Mouse (Mus musculus): ENCODE data around the gene Atp6v0a1. TPM values are rescaled to one million over a fixed set of nuclear protein-coding genes. Genes with fewer than 3 reads are reported as not detected.

The Atp6v0a1 gene
- polyA plus RNA-seq, 1 experiment: 15.4 TPM

- Histone ChIP-seq H3K9me3 (ENCODE audit: control insufficient read depth, low read length) (no peaks in the 10 kb centered on the region), H3K27me3 (ENCODE audit: control insufficient read depth) (no peaks in the 10 kb centered on the region), H3K36me3 (ENCODE audit: control insufficient read depth) (peaks cover 66% of the 10 kb centered on the region), H3K4me3 (replicated peaks) (peak overlapping the region; percentile 76), H3K4me1 (ENCODE audit: control insufficient read depth) (peaks cover 67% of the 10 kb centered on the region)
- TF ChIP-seq TAL1 (IDR thresholded peaks at IDR 0.05; ENCODE audit: low read length) (no peak), GATA1 (IDR thresholded peaks at IDR 0.05; ENCODE audit: low read length) (no peak)
These were observed 78.4 kb downstream of the Atp6v0a1 start for GRCm38 (mm10) chr11:101087682-101088055.

DNA sequence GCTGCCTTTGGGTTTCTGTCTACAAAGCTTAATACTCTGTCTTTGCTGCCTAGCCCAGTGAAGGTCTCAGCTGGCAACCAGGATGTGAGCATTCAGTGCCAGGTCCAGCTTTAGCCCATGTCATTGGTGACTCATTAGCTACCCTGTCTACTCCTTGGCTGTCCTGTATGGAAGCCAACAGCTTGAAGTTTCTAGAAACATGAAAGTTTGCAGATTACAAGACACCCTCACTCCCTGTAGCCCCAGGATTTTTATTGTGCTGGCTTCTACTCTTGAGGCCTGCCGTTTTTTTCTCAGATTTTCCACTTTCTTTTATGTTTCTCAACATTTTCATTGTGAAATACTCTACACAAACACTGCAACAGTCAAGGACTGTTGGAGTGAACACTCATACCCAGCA is 80.7 kb downstream of the Atp6v0a1 start:
- TF ChIP-seq GATA1 (IDR thresholded peaks at IDR 0.05; ENCODE audit: low read length) (no peak), TAL1 (IDR thresholded peaks at IDR 0.05; ENCODE audit: low read length) (no peak)
- no peak overlapping the region for H3K4me3 ChIP-seq (replicated peaks)
- peaks cover 66% of the 10 kb centered on the region for H3K4me1 ChIP-seq (ENCODE audit: control insufficient read depth)
- peaks cover 74% of the 10 kb centered on the region for H3K36me3 ChIP-seq (ENCODE audit: control insufficient read depth)
- no peaks in the 10 kb centered on the region for H3K9me3 ChIP-seq (ENCODE audit: control insufficient read depth, low read length)
- H3K27me3 ChIP-seq (ENCODE audit: control insufficient read depth): no peaks in the 10 kb centered on the region

DNA sequence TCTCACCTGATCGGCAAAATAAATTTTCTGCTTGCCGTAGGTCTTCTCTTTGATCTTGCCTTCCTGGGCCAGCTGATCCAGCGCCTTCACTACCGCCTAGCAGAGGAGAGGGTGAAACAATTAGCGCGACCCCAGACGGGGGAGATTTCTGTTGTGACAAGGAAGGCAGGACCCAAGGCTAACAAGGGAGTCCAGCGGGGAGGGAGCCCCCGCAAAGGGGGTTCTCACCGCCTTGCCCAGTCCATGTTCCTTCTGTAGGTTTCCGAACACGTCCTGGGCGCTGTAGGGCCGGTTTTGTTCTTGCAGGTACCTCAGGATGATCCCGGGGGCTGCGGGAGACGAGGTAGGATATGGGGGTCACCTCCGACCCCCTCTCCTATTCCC is 85.7 kb downstream of the Atp6v0a1 start:
- Histone ChIP-seq H3K27me3 (ENCODE audit: control insufficient read depth) (no peaks in the 10 kb centered on the region), H3K4me3 (replicated peaks) (peak overlapping the region; percentile 83), H3K9me3 (ENCODE audit: control insufficient read depth, low read length) (no peaks in the 10 kb centered on the region), H3K4me1 (ENCODE audit: control insufficient read depth) (peaks cover 38% of the 10 kb centered on the region), H3K36me3 (ENCODE audit: control insufficient read depth) (peaks cover 82% of the 10 kb centered on the region)
- no peak for TF ChIP-seq GATA1 (IDR thresholded peaks at IDR 0.05; ENCODE audit: low read length)
- no peak for TF ChIP-seq TAL1 (IDR thresholded peaks at IDR 0.05; ENCODE audit: low read length)

GRCm38 (mm10) chr11:101095314-101096024 is 86.2 kb downstream of the Atp6v0a1 start, which contains the start of gene Psmc3ip:
Psmc3ip (minus strand) TSS chr11:101095436.
- no peaks in the 10 kb centered on the region for H3K27me3 ChIP-seq (ENCODE audit: control insufficient read depth)
- H3K4me1 ChIP-seq (ENCODE audit: control insufficient read depth): peaks cover 38% of the 10 kb centered on the region
- H3K9me3 ChIP-seq (ENCODE audit: control insufficient read depth, low read length): no peaks in the 10 kb centered on the region
- H3K4me3 ChIP-seq (replicated peaks): peak within 1 kb of the TSS; percentile 83
- TF ChIP-seq GATA1 (IDR thresholded peaks at IDR 0.05; ENCODE audit: low read length): no peak
- no peak for TF ChIP-seq TAL1 (IDR thresholded peaks at IDR 0.05; ENCODE audit: low read length)
- H3K36me3 ChIP-seq (ENCODE audit: control insufficient read depth): peaks cover 82% of the 10 kb centered on the region

- Histone ChIP-seq H3K36me3 (ENCODE audit: control insufficient read depth) (peaks cover 82% of the 10 kb centered on the region), H3K4me1 (ENCODE audit: control insufficient read depth) (peaks cover 30% of the 10 kb centered on the region), H3K9me3 (ENCODE audit: control insufficient read depth, low read length) (no peaks in the 10 kb centered on the region), H3K4me3 (replicated peaks) (no peak overlapping the region), H3K27me3 (ENCODE audit: control insufficient read depth) (no peaks in the 10 kb centered on the region)
- no peak for TF ChIP-seq TAL1 (IDR thresholded peaks at IDR 0.05; ENCODE audit: low read length)
- TF ChIP-seq GATA1 (IDR thresholded peaks at IDR 0.05; ENCODE audit: low read length): no peak
These were observed 89.0 kb downstream of the Atp6v0a1 start for GRCm38 (mm10) chr11:101098231-101098630.

- Histone ChIP-seq H3K36me3 (ENCODE audit: control insufficient read depth) (peaks cover 96% of the 10 kb centered on the region), H3K4me3 (replicated peaks) (no peak overlapping the region), H3K9me3 (ENCODE audit: control insufficient read depth, low read length) (no peaks in the 10 kb centered on the region), H3K4me1 (ENCODE audit: control insufficient read depth) (peaks cover 1% of the 10 kb centered on the region; the same call in 1 of the 2 replicates), H3K27me3 (ENCODE audit: control insufficient read depth) (no peaks in the 10 kb centered on the region)
- no peak for TF ChIP-seq TAL1 (IDR thresholded peaks at IDR 0.05; ENCODE audit: low read length)
- TF ChIP-seq GATA1 (IDR thresholded peaks at IDR 0.05; ENCODE audit: low read length): no peak
These were observed 93.8 kb downstream of the Atp6v0a1 start for GRCm38 (mm10) chr11:101103011-101103410.

DNA sequence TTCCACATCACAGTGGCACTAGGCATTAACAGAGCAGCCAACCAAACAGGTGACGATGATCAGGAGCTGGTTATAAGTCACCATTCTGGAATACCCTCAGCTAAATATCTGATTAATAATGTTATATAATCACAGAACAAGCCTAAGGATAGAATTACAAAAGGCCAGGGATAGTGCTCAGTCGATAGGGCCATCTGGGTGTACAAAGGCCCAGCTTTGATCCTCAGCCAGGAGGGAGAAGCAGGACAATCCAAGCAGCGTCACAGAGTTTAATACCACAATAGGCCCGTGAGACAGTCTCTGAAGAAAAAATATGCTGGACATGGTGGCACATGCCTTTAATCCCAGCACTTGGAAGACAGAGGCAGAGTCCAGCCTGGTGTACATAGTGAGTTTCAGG is 100.1 kb downstream of the Atp6v0a1 start:
- peaks cover 68% of the 10 kb centered on the region for H3K36me3 ChIP-seq (ENCODE audit: control insufficient read depth)
- no peak for TF ChIP-seq TAL1 (IDR thresholded peaks at IDR 0.05; ENCODE audit: low read length)
- no peak for TF ChIP-seq GATA1 (IDR thresholded peaks at IDR 0.05; ENCODE audit: low read length)
- peaks cover 3% of the 10 kb centered on the region for H3K9me3 ChIP-seq (ENCODE audit: control insufficient read depth, low read length)
- peaks cover 7% of the 10 kb centered on the region for H3K4me1 ChIP-seq (ENCODE audit: control insufficient read depth)
- H3K27me3 ChIP-seq (ENCODE audit: control insufficient read depth): no peaks in the 10 kb centered on the region
- no peak overlapping the region for H3K4me3 ChIP-seq (replicated peaks)

- Histone ChIP-seq H3K9me3 (ENCODE audit: control insufficient read depth, low read length) (peaks cover 3% of the 10 kb centered on the region), H3K4me1 (ENCODE audit: control insufficient read depth) (peaks cover 11% of the 10 kb centered on the region), H3K4me3 (replicated peaks) (no peak overlapping the region), H3K27me3 (ENCODE audit: control insufficient read depth) (no peaks in the 10 kb centered on the region), H3K36me3 (ENCODE audit: control insufficient read depth) (peaks cover 66% of the 10 kb centered on the region)
- TF ChIP-seq GATA1 (IDR thresholded peaks at IDR 0.05; ENCODE audit: low read length): no peak
- TF ChIP-seq TAL1 (IDR thresholded peaks at IDR 0.05; ENCODE audit: low read length): no peak
These were observed 101.5 kb downstream of the Atp6v0a1 start for GRCm38 (mm10) chr11:101110708-101111107.

DNA sequence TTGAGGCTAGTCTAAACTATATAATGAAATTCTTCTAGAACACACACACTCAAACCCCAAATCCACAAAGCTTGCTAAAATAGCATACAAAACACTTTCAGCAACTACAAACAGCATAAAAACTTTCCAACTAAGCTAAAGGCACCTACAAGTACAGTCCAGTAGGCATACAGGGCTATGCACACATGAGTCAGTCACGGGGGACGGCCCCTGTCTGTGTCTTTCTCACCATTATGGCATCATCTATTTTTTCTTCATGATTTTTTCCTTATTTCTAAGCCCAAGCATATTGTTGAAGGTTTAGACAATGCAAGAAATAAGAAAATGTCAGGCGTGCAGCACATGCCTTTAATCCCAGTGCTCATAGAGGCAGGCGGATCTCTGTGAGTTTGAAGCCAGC is 101.9 kb downstream of the Atp6v0a1 start:
- TF ChIP-seq TAL1 (IDR thresholded peaks at IDR 0.05; ENCODE audit: low read length) (no peak), GATA1 (IDR thresholded peaks at IDR 0.05; ENCODE audit: low read length) (no peak)
- H3K9me3 ChIP-seq (ENCODE audit: control insufficient read depth, low read length): peaks cover 3% of the 10 kb centered on the region
- no peaks in the 10 kb centered on the region for H3K27me3 ChIP-seq (ENCODE audit: control insufficient read depth)
- no peak overlapping the region for H3K4me3 ChIP-seq (replicated peaks)
- H3K36me3 ChIP-seq (ENCODE audit: control insufficient read depth): peaks cover 66% of the 10 kb centered on the region
- peaks cover 13% of the 10 kb centered on the region for H3K4me1 ChIP-seq (ENCODE audit: control insufficient read depth)
